Mouse (Mus musculus): ENCODE data around the gene Pitx2.

Gene Pitx2

DNA sequence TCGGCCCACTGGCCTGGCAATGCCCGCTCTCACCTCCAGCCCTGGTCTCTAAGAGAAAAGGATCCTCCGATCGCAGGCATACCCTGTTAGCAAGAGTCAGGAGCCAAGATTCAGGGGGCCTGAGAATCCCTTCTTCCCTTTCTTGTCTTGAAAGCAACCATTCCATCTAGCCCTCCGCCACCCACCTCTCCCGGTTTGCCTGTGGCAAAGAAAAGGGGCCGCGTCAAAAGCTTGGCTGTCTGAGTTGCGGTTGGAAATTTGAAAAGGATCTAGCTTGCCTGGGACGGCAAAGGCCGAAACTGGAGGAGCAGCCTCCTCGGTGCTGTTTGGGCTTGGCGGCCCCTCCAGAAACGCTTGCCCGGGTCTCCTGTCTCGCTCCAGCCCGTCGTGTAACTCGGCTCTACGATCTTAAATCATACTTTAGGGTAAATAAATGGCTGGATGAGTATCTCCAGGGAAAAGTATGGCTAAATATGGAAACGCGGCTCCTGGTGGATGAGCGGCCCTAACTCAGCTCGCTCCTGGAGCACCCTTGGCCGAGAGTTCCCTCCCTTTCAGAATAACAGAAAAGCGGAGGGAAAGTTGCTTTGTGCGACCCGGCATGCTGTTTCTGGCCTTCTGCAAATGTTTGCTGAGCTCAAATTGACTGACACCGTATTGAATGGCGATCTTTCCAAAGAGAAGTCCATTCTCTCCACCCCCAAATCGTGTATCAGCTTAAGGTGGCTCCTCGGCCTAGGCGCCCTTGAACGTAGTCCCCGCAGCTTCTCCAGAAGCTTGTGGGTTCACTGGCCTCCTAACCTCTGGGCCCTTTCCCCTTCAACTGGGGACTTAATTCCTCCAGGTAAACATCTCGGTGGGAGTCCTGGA is 3.4 kb downstream of the Pitx2 start:
- no peak for DNase-seq (ENCODE audit: low spot score)

DNA sequence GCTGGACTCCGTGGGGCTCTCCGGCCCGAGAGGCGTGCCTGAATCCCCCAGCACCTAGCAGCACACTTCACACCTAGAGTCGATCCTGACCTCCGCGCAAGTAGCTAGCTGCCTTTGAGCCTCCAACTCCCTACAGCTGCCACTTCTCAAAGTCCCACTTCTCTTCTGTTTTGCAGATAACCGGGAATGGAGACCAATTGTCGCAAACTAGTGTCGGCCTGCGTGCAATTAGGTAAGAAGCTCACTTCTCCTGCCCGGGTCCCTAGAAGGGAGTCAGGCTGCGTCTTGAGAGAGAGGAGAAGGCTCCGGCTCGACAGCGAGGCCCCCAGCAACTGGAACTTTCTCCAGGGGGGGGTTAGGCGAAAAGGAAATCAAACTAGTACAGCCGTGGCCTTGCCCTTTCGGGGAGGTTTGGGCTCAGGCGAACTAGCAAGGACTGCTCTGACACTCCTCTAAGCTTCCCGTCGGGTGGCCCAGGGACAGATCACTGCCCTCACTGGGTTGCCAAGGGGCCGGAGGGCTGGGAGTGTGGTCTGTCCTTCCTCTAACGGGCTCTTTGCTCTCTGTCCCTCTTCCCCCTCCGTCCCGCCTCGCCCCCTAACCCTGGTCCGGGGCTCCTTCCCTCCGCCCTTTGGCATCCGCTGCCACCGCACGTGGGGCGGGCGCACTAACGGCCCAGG is 4.2 kb downstream of the Pitx2 start:
- no peak for DNase-seq (ENCODE audit: low spot score)

DNA sequence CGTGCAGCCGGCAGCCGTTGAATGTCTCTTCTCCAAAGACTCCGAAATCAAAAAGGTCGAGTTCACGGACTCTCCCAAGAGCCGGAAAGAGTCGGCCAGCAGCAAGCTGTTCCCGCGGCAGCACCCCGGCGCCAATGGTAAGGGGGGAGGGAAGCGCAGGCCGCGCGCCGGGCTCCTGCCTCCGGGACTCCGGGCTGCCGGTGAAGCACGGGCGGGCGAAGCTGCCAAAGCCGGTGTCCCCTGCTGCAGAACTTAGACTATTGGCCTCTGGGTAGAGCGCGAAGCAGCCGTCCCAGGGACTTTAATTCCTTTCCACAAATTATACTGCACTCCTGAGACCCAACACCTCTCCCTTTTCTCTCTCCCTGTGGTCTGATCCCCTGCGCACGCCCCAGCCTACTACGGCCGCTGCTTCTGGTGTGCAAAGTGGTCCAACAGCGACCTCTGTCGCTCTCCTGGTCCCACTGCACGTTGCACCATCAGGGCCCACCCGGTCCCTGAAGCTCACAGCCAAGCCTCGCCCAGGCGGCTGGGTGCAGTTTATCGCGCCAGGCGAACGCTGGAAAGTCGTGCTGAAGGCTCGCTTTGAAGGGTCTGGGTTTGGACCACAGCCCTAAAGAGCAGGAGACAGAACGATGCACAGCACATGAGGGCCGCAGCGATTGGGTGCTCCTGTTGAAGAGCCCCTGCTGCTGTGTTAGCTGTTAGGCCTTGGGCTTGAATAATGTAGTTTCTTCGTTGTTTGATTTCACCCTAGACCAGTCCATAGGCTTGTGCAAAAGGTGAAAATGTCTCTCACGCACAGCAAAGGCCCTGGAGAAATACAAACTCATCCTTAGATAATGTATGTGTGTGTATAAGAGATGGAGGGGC is 5.0 kb downstream of the Pitx2 start:
- no peak for DNase-seq (ENCODE audit: low spot score)

DNA sequence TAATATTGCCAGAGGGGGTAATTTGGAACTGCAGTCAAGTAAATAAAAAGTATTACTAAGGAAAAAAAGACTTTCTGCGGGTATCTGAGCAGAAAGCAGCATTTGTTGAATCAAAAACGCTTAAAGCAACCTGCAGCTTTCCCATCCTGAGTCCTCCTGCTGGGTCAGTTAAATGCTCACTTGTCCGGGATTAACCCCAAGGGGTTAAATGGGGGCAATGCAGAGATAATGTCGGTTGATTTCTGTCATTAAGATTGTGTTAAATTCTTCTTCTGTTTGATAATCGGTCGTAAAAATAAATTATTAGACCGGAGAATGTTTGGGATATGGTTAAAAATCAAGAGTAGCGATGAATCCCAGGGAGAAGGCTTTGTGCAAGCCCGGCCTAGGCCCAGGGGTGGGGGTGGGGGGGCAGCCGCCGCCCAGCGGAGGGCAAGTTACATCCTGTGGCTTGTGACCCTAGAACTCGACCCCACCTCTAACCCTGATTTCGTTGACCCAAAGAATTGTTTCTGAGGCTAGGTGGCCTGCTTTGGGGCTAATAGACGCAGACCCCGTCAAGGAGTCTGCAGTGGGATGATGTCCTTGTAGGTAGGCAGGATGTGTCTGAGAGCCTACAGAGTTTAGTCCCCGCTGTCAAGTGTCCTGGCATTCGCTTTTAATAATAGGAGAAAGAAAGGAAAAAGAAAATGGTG is 6.0 kb downstream of the Pitx2 start:
- DNase-seq (ENCODE audit: low spot score): no peak

DNA sequence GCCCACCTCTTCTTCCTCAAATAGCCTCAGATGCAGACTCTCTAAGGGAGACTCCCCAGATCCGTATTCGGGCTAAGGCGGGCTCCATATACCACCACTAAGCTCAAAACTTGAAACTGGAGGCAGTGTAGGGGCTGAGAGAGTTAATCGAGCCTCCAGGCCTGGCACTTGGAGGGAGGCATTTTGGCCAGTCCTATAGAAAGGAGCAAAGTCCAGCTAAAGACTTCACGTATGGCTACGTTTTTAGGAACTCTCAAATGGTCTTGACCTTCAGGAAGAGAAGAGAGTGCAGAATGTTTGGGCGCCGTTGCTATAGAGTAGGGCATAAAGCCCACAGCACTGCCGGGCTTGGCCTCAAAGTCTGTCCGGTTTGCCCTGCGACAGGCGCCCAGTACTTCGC is 7.1 kb downstream of the Pitx2 start:
- no peak for DNase-seq (ENCODE audit: low spot score)

DNA sequence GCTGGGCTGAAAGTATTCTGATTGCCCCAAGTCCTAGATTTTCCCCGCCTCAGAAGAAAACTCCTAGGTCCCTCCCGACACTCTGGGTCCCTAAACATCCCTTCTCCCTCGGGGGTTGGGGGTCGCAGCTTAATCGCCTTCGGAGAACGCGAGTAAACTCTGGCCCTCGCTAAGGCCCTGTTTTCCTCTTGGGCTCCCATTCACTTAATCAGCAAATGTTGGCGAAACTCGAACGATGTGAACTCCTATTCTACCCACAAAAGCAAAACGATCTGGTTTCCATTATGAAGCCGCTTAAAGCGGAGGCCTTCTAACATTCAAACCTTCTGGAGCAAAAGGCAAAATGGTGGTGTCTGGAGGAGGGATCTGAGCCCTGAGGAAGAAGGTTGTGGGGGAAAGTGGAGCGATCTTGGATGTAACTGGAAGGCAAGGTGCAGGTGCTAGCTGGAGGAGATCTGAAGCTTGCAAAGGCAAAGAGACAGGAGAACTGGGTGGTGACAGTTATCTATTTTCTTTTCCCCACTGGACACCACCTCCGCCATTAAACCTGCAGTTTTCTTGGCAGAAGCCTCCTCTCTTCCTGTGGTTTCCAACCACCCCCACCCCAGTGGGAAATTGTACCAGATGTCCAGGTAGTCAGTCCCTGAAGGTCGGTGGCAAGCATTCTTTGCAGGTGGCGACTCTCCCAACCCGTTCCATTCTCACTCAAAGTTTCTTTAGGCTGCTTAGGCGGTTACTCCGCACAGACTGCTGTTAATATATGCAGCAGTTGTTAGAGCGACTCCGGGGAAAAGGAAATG is 7.8 kb downstream of the Pitx2 start:
- DNase-seq (ENCODE audit: low spot score): no peak

DNA sequence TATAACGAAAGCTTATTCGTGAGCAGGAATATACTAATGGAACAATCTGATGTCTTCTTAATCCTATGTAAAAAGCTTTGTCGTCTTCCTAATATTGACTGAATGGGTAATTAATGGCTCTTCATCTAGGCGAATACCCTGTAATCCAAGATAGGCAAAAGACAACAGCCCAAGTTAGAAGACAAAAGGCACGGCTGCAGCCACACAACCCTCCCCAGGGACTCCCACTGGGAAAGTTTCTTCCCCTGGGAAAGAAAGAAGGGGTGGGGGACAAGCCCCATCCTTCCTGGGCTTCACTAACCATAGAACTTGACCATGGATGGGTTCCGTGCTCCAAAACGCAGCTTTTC is 8.3 kb downstream of the Pitx2 start:
- no peak for DNase-seq (ENCODE audit: low spot score)

DNA sequence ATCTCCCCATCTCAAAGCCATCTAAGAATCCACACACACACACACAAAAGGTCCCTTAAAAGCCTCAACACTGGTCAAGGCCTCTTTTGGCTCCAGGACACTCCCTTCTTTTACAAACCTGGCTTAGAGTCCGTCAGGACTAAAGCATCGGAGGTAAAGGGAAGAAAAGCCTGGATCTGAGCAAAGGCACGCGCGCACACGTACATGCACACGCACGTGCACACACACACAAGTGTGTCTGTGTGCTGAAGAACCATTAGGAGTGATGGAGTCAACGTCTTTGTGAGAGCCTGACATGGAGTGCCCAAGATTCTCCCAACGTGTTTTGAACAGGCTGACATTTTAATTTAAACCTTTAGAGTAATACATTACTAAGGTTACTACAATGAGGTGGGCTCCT is 8.7 kb downstream of the Pitx2 start:
- no peak for DNase-seq (ENCODE audit: low spot score)

DNA sequence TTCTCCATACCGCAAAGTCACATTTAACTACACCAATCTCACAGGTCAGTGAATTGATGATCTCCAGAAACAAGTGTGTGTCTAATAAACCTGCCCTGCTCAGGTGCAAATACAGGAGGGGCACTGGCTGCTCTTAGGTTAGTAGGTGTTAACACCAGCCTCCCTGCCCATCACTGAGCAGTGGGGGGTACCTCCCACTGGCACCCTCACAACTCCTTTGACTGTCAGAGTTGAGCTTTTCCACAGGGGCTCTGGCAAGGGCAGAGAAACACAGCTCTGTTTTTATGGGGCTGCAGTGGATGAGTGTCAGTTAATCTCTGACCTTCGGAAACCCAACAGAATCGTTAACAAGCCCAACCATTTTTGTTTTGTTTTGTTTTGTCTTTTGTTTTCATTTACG is 9.6 kb downstream of the Pitx2 start:
- DNase-seq (ENCODE audit: low spot score): no peak

DNA sequence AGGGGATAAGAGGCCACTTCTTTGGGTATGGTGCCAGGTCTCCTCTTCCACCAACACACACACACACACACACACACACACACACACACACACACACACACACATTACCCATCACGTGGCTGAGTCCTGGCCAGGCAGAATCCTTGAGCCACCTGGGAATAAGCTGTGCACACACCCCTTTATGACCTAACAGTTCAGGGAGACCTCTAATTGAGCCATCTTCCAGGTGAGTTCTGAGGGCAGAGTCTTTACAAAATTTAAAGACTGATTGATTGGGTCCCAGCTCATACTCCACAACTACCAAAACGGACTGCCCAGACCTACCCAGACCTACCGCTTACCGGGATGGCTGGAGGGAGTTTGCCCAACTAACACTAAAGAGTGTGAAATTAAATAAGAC is 10.1 kb downstream of the Pitx2 start:
- no peak for DNase-seq (ENCODE audit: low spot score)

DNA sequence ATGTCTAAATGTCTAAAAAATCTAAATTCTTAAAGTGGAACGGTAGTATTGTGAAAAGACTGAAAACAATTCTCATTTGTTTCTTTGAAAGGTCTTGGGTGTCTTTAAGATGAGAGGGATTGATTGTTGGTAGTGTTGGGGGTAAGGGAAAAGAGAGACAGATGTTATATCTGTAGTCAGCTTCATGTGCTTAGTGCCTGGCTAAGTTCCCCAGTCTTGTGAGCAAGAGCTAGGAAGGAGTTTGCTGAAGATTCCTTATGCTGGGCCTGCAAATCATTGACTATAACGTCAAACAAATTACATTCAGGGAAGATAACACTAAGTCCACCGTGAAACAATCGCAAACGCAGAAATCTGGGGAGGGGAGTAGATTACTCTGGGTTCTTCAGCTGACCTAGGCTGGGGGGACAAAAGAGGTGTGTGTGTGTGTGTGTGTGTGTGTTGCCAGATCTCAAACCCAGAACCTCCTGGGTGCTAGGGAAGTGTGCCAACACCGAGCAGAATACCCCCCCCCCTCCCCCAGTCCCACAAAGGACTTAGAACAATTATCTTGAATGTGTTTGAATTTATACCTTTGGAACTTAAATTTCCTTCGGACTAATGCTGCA is 12.5 kb downstream of the Pitx2 start:
- DNase-seq (ENCODE audit: low spot score): no peak

DNA sequence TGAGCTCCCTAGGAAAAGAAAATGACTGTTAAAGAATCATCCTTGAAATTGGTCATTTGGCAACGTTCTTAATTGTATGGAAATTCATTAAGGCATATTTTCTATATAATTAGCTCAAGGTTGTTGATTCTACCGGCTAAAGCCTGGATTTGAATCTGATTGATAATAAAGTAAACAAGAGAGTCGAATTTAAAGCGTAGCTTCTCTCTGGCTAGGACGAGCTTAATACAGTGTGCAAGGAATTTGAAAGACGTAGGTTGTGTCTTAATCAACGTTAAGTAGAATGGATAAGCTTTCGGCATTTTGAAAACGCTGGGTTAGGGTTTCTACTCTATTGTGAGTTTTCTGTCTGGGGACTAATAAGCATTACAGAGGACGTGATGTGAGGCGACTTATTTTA is 13.1 kb downstream of the Pitx2 start:
- no peak for DNase-seq (ENCODE audit: low spot score)

DNA sequence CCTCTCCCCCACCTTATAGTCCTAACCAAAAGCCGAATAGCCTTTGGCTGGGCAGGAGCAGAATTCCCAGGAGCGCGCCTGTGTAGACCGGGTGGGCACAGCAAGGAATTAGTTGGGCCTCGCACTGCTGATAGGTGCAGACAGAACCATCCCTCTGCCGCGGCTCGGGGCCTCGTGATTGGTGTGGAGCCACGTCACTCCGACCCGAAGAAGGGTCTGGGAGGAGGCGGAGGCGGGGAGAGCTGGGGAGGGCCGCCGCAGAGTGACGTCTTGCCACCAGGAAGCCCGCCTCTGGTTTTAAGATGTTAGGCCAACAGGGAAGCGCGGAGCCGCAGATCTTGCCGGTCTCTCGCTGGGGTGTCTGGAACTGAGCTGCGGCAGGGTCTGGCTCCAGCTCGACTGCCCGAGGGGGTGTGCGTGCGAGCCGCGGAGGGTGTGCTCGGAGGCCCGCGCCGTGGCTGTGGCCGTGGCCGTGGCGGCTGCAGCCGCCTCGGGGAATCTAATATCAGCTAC is 14.0 kb downstream of the Pitx2 start:
- DNase-seq (ENCODE audit: low spot score): no peak

DNA sequence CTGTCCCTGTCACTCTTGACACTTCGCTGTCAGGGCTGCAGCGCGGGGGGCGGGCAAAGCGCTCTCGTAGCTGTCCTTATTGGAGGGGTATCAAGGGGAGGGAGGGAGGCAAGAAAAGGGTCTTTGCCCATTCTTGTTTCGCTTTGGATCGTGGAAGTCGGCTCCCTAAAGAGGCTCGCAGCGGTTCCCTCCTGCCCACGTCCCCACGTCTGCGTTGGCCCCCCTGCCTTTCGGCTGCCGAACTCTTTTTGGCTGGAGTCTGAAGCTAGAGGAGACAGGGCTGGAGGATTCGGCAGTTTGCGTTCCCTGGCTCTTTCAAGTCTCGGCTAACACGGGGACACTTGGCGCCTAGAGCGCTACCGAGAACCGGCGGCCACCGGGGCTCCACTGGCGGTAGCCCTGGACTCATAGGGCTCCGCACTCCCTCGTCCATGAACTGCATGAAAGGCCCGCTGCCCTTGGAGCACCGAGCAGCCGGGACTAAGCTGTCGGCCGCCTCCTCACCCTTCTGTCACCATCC is 14.5 kb downstream of the Pitx2 start:
- DNase-seq (ENCODE audit: low spot score): no peak

DNA sequence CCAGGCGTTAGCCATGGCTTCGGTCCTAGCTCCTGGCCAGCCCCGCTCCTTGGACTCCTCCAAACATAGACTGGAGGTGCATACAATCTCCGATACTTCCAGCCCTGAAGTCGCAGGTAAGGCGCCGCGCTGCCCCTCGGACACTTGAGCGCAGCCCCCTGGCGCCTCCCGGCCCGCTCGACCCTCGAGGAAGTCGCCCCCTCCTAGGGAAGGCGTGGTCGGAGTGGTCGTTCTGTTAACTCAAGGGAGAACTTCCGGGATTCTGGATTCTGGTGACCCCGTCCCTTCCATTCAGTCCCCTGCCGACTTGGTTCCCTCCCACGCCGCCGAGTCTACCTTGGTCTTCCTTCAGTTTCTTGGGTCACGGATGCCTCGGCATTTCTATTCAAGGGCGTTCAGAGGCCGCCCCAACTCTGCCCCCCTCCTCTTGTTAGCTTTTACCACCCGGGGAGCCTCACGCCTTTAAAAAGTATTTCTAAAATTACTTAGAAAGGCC is 15.0 kb downstream of the Pitx2 start:
- no peak for DNase-seq (ENCODE audit: low spot score)

DNA sequence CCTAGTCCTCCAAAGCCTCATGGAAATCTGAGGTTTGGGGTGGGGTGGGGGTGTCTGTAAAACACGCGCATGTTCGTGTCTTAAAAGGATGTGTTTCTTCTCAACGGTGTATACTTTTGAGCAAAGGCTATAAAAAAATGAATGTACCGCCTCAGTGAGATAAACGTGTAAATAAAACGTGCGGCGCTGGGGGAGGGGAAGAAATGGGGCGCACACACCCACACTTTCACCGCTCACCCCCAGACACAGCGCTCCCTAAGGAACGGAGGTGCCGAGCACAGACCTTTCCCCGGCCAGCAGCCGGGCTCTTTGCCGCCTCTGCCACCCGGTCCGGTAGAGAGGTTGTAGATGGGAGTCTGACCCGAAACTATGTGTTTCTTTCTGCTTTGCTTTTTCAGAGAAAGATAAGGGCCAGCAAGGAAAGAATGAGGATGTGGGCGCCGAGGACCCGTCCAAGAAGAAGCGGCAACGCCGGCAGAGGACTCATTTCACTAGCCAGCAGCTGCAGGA is 15.6 kb downstream of the Pitx2 start:
- no peak for DNase-seq (ENCODE audit: low spot score)

DNA sequence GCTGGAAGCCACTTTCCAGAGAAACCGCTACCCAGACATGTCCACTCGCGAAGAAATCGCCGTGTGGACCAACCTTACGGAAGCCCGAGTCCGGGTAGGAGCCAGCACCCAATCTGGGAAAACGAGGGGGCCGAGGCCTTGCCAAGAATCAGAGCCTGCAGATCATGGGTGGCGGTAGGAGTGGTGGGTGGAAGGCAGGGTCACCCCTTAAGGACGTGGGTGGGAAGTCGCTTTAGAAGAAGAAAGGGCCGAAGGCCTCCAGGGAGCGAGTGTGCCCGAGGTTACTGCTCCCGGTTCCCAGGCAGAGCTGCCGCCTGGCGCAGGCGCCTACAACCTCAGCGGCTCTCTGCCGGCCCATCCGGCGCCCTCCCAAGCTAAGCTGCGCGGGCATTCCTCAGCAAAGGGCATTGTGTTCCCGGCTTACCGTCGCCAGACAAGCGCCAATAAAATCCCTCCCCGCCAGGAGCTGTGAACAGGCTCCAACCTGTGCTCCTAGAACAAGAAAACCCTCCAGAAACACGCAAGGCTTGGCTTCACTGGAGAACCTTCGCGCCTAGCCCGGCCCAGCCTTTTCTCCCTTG is 16.2 kb downstream of the Pitx2 start:
- no peak for DNase-seq (ENCODE audit: low spot score)

DNA sequence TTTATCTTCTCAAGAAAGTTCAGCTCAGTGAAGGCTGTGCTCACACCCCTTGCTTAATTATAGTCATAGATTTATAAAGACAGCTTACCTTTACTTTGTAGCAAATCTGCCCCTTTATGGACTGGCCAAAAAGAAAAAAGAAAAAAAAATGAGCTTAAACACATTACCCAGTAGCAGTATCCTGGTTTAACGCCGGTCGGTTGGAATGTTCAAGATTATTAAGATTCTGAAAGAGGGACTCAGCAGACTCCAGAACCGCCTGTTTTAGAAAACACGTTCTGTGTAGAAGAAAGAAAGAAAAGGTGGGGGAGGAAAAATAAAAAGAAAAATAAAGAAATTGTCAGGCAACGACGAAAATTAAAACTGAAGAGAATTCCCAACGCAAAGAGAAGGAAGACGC is 16.8 kb downstream of the Pitx2 start:
- no peak for DNase-seq (ENCODE audit: low spot score)

DNA sequence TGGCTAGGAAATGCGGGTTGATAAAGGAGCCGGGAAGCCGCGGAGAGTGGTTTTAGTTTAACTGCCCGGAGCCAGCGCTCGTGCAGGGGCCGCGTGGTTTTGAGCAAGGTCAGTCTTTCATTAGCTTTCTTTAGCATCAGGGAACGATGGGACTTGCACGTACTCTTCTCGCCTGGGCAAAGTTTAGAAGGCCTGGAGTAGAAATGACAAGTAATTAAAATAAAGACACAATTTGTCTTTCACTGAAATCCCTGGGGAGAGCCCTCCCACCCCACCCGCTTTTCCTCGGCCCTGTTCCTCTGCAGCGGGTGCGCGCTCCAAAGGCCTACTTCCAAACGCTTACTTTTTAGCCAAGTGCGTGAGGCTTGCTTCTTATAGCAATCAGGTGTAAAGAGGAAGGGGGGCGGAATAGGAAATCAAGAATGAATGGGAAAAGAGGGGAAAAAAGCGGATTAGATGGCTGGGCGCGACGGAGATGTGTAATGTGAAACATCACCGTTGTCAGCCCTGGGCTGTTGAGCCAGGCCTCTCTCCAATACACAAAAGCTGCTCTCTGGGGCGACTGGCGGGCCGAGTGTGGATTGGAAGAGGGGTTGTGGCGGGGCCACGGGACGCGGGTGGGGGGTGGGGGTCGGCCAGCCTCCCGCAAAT is 17.4 kb downstream of the Pitx2 start:
- no peak for DNase-seq (ENCODE audit: low spot score)

All from ovary, postnatal 10 days (tissue).